Mouse (Mus musculus) c-Kit-positive CD71-positive TER-119-negative erythroid progenitor cells, embryonic 14.5 days (primary cell): ENCODE measurements around the gene Pgap3.

Experiments
- DNase-seq: peaks from one replicate; pipeline ENCODE4 v3.0.0-alpha.2; 2013; ENCODE audit warnings: low read depth

The Pgap3 gene

DNA sequence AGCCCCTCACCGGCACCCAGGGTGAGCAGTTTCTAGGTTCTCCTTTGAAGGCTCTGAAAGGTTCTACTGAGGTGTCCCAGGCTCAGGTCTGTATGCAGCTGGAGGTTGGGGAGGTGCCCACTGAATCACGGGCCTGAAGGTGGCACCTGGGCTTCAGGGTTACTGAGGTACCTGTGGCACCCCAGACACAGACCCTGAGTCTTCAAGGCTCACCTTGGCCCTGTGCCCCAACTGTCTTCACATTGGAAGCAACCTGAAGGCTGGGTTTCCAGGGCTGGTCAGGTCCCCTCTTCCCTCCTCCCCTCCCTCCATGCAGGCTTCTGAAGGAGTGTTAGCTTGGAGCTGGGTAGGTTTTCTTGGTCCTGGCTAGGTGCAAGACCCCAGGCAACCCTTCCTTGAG, 18.6 kb downstream of the Pgap3 start:
- no peak for DNase-seq

DNA sequence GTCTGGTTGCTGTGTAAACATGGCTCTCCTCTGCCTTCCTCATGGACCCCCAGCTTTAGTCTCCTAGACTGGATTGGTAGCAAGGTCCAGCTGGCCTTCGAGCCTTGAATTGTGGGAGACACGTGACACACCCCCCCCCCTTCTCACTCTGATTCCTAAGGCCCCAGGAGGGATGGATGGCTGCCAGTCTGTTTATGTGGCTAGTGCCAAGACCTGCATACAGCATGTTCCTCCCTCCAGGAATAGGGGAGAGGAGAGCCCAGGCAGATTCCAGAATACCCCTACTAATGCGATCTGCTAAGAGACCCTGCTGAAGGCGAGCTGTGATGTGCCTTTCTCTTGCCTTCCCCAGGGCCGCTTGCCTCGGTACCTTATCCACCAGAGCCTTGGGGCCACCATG, 20.2 kb downstream of the Pgap3 start:
- DNase-seq = no peak

DNA sequence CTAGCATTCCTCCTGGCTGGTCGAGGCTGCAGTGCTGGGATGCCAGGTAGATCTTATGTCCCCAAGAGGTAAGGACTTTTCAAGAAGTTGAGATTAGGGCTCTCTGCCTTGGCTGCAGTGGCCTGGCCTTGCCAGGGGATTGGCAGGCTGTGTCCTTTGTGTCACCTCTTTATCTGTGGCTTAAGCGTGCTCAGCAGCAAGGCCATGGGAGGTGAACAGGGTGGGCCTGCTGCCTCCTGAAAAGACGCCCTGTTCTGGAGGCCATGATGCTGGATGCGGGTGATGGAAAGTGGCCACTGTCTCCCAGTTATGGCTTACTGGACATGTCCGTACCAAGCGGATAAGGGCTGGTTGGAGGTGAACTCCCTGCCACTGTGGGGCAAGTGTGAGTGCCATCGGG, 20.9 kb downstream of the Pgap3 start:
- no peak for DNase-seq

DNA sequence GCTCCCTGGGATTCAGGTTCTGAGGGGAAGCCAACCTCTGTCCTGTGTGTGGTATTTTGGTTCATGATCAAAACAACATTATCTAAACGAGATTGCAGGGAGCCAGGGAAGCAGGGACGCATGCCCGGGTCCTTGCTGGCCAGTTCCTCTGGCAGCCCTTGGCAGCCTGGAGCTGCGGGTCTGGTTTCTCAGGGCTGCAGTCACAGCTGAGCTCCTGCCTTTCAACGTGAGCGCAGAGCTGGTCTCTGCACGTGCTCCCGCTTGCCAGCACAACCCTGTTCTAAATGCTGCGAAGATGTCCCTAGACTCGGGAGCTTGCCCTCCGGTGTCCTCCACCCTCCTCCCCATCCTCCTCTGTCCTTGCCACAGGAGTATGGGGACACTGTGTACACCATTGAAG, 22.5 kb downstream of the Pgap3 start:
- no peak for DNase-seq

DNA sequence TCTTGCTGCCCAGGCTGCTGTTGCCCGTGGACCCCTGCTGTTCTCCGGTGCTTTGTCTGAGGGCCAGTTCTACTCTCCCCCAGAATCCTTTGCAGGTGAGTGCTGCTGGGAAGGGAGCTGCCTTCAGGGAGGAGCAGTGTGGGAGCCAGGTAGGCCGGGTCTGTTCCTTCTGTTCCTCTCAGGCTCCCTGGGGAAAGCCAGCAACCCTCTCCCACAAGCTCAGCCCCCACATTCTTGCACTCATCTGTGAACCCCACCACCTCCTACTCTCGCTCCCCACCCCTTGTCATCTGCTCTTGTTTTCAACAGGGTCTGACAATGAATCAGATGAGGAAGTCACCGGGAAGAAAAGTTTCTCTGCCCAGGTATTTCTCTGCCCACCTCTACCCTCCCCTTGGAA, 23.5 kb downstream of the Pgap3 start:
- DNase-seq = no peak

DNA sequence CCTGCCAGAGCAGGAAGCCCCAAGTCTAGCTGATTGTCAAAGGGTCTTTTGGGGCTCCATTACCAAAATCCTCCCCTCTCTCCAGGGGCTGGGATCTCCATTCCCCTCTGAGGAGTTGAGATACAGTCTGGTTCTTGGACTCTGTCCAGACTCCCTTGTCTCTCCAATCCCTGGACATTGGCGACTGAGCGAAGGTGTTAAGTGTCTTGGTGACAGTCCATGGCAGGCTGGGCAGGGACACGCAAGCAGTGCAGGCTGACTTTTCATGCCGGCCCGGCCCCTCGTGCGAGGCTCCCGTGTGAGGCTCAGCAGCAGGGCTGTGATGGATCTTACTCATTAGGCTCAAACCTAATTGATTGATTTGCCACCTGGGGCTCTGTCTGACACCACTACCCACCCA, 26.0 kb downstream of the Pgap3 start:
- no peak for DNase-seq

DNA sequence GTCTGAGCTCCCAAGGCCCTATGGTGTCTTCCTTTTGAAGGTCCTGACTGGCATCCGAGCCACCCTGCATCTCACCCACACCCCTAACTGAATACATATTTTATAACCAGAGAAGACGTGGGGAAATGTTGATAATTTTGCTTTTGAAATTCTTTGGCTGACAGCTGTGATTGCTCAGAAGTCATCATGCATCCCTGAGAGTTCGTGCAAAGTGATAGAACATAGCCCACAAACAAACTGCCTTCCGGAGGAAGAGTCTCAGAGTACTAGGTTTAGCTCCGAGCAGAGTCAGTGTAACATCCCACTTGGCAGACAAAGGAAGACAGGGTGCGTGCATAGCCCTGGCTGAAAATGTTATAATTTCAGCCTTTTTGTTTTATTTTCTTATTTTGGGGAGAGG, 27.0 kb downstream of the Pgap3 start:
- no peak for DNase-seq

DNA sequence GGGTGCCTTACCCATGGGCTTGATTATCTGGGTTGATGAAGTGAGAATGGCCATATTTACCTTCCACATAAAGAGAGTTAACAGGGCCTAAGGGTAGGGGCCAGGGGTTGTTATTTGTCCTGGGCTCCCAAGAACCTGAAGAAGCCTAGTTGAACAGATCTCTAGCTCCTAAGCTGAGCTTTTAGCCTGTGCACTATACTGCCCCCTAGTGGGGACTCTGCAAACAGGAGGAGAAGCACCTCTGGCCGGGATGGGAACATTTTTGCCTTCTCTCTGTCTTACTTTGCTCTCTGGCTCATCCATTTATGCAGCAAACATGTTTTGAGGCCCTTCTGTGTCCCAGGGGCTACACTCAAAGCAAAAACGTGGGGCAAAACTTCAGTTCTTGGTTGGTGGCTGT, 27.9 kb downstream of the Pgap3 start:
- peak; percentile 57 for DNase-seq

DNA sequence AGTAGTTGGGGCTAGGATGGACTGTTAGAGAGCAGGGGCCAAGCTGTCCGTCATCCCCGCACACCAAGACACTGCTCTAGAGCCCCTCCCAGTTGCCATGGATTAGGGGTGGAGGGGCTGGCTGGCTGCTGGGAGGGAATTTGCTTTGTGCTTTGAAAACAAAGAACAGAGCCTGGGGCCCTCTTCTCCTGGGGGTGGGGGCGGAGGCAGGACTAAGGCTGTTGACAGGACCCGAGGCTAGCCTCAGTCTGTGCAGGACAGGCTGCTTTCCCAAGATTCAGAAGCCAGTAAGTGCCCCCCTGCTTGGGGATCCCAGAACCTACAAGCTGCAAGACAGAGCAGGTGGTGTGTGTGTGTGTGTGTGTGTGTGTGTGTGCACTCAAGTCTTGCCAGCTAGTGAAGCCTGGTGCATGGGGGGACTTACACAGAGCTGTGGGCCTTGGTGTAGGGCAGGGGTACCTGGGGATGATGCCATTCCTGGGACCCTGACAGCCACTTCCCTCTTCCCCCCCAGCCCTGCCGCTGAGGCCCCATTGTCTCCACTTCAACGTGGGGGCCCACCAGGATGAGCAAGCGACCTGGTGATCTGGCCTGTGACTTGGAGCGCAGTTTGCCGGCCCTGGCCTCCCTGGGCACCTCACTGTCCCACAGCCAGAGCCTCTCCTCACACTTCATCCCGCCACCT, 28.6 kb downstream of the Pgap3 start:
- no peak for DNase-seq

DNA sequence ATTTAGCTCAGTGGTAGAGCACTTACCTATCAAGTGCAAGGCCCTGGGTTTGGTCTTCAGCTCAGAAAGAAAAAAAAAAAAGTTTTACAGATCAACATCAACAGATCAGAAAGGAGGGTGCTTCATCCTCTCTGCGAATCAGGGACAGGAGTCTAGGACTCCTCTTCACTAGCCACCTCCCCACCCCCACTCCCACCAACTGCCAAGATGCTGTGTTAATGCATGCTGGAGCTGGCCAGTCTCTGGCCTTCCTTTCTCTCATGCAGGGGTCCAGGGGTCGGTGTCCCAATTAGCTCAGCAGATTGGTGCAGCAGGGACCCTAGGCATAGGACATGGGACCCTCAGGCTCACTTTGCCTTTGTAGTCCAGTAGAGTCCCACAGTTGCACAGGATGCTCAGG, 29.7 kb downstream of the Pgap3 start:
- DNase-seq = no peak

DNA sequence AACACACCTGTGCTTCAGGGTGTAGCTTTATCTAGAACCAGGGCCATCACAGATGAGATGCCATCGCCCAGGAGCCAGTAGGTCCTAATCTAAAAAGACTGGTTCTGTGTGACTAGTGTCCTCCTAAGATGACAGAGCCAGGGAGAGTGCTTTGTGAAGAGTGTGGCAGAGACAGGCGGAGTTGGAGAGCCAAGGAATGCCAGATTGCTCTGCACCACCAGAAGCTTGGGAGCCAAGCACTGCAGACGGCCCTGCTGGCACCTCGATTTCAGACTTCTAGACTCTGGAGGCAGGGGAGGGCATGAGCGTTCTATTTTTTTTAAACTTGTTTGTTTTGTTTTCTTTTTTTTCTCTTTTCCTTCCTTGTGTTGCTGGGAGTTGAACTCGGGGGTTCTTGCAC, 31.0 kb downstream of the Pgap3 start:
- DNase-seq = no peak

DNA sequence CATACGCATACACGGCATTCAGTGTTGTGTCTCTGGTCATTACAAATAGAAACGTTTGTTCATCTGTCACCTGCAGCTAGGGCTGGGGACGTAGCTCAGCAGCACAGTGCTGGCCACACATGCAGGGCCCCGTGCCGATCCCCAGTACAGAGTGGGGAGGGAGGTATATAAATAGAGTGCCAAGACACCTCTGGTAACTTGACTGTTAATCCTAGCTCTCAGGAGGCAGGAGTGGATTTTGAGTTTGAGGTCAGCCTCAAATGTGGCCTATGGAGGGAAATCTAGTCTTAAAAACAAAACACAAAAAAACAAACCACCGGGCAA, 32.5 kb downstream of the Pgap3 start:
- DNase-seq = no peak

DNA sequence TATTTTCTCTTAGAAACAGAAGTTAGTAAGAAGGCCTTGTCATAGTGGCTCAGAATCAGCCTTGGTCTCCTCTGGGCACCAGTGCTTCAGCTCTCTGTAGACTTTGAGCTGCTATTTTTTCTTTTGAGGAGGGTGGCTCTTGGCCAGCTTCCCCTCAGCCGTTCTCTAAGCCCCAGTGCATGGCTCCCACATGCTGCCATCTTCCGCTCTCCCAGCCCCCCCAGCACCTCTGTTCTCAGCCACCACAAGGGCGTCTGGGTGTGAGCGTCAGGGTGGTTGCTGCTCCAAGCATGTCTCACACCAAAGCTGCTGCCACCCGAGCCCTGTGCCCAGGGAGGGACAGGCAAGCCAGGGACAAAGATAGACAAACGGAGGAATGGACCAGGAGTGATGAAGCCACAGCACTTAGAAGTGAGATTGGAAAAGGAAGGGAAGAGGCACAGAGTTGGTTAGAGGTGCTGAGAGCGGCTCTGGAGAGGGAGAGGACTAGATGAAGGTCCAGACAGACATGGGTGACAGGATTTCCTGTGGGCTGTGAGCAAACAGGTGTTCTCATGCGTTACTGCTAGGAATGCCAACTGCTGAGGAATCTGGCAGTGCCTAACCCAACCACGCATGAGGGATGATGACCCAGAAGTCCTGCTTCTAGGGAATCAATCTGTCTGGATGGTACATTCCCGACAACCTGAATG, 33.0 kb downstream of the Pgap3 start:
- no peak for DNase-seq

DNA sequence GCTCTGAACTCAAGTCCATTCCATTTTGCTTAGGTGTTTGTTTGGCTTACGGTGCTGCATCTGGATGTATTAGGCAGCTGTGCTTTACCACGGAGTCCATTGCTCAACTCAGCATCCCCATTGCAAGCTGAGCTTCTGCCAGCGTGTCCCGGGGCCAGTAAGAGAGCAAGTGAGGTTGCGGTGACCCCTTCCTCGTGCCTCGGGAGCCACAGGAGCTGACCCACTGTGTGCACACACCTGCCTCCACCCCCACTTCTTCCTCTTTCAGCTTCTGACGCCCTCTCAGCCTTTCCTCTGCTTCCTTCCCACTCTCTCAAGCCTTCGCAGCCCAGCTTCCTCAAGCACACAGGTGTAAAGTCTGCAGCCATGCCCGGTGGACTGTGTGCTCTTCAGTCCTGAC, 34.0 kb downstream of the Pgap3 start:
- no peak for DNase-seq

DNA sequence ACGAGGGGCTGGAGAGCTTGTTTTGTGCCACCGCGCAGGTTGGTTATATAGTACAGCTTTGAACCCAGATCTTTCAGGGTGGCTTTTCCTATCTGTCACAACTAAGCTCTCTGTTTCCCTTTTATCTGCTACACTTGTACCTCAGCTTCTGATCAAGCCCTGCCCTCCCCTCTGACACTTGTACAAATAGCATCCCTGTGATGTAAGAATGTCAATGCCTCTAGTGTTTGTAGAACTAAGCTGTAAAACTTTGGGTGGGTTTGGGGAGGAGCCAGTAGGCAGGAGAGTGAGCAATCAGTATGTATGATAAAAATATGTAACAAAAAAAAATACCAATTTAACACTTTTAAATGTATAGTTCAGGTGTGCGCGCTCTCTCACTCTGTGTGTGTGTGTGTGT, 35.9 kb downstream of the Pgap3 start:
- DNase-seq = no peak

DNA sequence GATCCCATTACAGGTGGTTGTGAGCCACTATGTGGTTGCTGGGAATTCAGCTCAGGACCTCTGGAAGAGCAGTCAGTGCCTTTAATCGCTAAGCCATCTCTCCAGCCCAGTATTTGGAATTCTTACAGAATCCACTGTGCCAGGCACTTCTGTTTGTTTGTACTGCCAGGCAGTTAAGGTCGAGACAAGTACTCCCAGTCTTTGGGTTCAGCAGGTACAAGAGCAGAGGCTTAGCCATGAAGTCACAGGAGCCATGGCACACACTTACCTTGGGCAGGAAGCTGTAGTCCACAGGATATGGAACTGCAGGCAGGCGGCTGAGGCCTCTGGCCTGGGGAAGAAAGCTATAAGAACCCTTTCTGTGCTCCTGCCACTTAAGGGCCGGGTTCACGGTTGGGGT, 36.5 kb downstream of the Pgap3 start:
- DNase-seq = no peak

DNA sequence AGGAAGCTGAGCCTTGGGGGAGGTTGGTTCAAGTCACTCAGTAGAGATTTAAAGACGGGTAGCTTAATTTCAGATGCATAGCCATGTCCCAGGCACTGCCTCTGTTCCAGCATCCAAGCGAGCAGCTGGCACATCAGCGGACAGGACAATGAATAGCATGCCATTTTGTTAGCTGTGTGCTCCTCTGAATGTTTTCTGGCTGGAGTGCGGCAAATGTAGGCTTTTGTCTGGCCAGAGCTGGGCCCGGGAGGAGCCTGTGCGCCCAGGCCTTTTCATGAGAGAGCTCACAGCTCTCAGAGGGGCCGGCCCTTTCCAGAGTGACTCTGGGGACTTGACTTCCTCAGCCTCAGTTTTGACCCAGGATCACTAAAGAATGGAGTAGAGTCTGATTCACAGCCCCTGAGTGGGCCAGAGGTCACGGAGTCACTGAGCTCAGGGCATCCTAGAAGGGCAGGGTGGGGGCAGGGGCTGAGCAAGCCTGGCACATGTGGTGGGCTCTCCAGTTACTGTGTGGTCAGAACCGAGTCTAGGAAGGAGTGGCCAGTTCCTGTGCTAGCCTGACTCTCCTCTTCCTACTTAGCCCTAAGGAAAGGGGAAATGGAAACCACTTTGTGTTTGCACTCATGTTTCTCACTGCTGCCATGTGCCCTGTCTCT, 39.3 kb downstream of the Pgap3 start:
- no peak for DNase-seq

DNA sequence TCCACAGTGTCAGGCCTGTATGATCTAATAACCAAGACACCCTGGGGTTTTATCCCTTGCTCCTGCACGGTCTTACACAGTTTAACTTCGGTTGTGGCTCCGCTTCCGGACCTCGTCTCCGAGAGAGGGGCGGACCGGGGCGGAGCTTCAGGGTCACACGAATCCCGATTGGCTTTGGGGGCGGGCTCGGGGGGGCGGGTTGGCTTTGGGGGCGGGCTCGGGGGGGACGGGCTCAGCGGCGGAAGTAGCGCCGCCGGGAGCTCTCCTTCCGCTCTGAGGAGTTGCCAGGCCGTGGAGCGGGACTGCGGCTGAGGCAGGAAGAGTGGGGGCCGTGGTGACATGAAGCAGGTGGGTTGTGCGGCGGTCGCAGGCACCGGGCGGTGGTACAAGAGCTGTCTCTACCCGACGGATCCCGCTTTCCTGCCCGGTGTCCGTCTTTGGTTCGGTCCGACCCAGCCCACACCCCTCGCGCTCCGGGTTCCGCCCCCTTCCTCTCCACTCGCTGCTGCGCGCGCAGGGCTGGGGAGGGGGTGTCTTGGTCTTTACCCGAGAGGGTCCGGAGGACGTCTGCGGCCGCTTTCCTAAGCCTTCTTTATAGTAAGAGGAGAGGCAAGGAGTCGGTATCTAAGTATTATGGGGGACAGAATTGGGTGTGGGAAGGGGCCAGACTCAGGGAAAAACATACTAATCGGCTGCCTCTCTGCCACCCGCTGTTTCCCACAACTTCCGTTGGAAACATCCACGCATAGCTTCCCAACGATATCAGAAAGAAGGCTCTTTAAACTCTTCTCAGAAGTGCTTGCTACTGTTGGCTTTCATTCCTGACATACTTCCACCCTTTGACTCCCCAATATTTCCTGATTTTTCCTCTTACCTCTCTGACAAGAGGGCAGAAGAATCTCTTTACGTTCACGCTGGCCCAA, 41.9 kb downstream of the Pgap3 start, which contains the start of gene Stard3:
TSS of gene Stard3 (plus strand) at position 208 of the 923 bp plus-strand sequence.
- peak; percentile 89 for DNase-seq

DNA sequence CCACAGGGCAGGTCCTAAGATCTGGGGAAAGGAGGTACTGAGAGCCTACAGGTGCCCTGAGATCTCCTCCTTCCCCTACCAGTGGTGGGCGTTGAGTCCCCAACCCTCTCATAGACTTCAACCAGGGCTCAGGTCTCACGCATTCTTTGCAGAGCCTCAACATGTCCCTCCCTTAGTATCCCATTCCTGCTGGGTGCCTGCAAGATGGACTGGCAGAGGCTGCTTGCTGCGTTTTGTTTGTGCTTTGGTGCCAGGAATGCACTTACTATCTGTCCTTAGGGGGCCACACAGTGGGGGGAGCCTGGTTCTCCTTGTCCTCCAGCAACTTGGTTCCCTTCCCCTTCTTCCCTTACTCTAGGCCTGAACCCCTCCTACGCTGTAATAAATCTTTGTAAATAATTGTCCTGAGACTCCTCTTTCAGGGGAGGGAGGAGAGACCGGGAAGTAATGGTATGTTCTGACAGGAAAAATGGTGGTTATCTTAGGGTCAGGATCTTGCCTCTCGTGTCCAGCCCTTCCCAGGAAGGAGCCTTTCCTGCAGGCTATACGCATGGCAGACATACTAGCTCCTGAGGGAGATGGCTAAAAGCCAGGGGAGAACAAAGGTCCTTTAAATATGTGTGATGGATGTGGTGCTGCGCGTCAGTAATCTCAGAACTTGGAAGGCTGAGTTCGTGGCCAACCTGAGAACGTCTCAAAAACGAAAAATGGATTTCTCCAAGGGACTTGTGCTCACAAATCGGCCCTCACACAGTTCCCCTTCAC, 42.7 kb downstream of the Pgap3 start:
- no peak for DNase-seq

DNA sequence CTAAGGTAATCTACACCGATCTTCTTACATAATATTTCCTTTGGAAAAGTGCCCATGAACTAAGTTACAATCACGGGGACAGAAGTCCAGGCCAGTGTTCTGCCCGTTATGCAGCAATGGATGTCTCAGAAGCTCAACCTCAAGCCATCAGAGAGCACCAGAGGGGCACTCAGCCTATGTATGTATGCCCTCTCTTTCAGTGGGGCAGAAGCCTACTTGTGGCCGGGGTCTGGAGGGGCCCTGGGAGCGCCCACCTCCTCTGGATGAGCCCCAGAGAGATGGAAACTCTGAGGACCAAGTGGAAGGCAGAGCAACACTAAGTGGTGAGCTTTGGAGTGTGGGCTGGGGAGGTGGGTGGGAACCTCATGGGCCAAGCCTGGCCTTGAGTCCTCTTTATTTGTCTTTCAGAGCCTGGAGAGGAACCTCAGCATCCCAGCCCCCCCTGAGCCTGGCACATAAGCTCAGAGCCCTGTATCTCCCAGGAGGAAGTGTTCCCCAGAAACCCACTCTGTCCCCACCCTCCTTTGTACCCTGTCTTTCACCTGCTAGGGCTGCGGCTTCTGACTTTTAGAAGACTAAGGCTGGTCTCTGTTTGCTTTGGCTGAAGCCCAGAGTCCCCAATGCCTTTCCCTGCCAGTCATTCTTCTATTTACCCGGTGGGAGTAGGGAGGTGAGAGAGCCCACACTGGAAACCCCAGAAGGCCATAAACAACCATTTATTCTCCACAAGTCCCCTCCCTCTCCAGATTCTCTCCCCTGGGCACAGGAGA, 43.5 kb downstream of the Pgap3 start:
- DNase-seq = no peak

DNA sequence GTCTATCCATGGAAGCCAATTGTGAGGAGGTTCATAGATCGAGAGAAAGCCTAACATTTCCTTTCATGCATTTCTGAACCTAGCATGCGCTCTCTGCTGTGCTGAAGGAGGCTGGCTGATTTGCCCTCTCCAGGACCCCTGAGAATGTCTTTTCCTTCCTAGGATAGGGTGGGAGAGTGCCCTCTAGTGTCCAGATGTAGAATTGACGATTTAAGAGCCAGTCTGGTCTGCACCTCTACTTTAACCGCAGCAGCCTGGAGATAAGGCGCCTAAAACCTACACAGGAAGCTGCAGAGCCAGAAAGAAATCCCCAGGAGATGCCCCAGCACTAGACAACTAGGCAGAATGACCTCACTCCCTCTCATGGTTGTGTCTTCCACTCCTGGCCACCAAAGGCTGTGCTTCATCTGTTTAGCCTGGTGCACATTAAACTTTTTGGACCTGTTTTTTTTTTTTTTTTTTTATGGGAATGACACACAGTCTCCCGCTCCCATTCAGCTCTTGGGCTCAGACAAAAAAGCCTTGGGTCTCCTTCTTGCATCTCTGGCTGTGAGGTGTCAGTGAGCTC, 44.5 kb downstream of the Pgap3 start:
- DNase-seq = peak; percentile 75
